Mouse (Mus musculus) bone marrow macrophage, adult 2 months (primary cell): ENCODE data around the gene Prrc2c. TPM values are rescaled to one million over a fixed set of nuclear protein-coding genes. Genes with fewer than 3 reads are reported as not detected.
A peak's percentile ranks its signal among the peaks of the same experiment; 100 is the strongest.
"Not testable (repeated sequence)": the region's sequence is repeated elsewhere in the genome, so short reads cannot be mapped to it uniquely, and the experiment has no call there.

ENCODE experiments used
- H3K27ac ChIP-seq: 2 replicates; pipeline ENCODE4 v1.5.1; 2012; ENCODE audit warnings: low read depth, low read length; ENCODE audit not compliant: insufficient read depth
- H3K4me1 ChIP-seq: 2 replicates; pipeline ENCODE4 v1.6.1; 2012; ENCODE audit warnings: low read length; ENCODE audit not compliant: control insufficient read depth, insufficient read depth
- H3K4me3 ChIP-seq: 2 replicates; pipeline ENCODE4 v1.5.1; 2012; ENCODE audit warnings: mild to moderate bottlenecking, low read length, moderate library complexity; ENCODE audit not compliant: insufficient read depth
- CTCF ChIP-seq: IDR thresholded peaks from 2 replicates; pipeline ENCODE4 v1.5.1; 2012; ENCODE audit warnings: low read depth, mild to moderate bottlenecking, low read length, moderate library complexity
- POLR2A ChIP-seq: IDR thresholded peaks from 2 replicates; pipeline ENCODE4 v1.6.1; 2012; ENCODE audit warnings: mild to moderate bottlenecking, low read depth, low read length, borderline replicate concordance
- polyA plus RNA-seq: library from polyadenylated mRNA; stranded (reverse); fragments of >200 nt; gene quantifications from 2 replicates; pipeline ENCODE4 v1.2.4, GENCODE M21; 2012; ENCODE audit not compliant: missing spikeins, insufficient read depth, insufficient read length

Gene Prrc2c
- polyA plus RNA-seq, 1 experiment: 115 TPM

- Histone ChIP-seq H3K4me1 (peaks cover 2% of the 10 kb centered on the region; the same call in 1 of the 2 replicates), H3K27ac (no peak overlapping the region), H3K4me3 (no peak overlapping the region)
- TF ChIP-seq POLR2A (no peak), CTCF (no peak)
Measured at GRCm38 (mm10) chr1:162642591-162642990, 97.8 kb downstream of the Prrc2c start.

- no peak for TF ChIP-seq CTCF
- no peak for TF ChIP-seq POLR2A
- H3K27ac ChIP-seq: no peak overlapping the region
- no peaks in the 10 kb centered on the region; the same call in 1 of the 2 replicates for H3K4me1 ChIP-seq
- no peak overlapping the region for H3K4me3 ChIP-seq
Measured at GRCm38 (mm10) chr1:162639861-162640260, 100.5 kb downstream of the Prrc2c start.

- no peak for TF ChIP-seq CTCF
- no peak for TF ChIP-seq POLR2A
- no peak within 1 kb of the TSS for H3K4me3 ChIP-seq
- no peak within 1 kb of the TSS for H3K27ac ChIP-seq
- H3K4me1 ChIP-seq: no peaks in the 10 kb centered on the region
Measured at GRCm38 (mm10) chr1:162639051-162639750, 101.2 kb downstream of the Prrc2c start, which contains the start of gene Myoc. Gene Myoc (plus strand): TSS chr1:162639155.

- Histone ChIP-seq H3K27ac (no peak overlapping the region), H3K4me3 (no peak overlapping the region), H3K4me1 (no peaks in the 10 kb centered on the region)
- TF ChIP-seq POLR2A (no peak), CTCF (no peak)
Measured at GRCm38 (mm10) chr1:162638535-162638934, 101.8 kb downstream of the Prrc2c start.

- TF ChIP-seq POLR2A (no peak), CTCF (no peak)
- Histone ChIP-seq H3K27ac (no peak overlapping the region), H3K4me3 (no peak overlapping the region), H3K4me1 (no peaks in the 10 kb centered on the region)
Measured at GRCm38 (mm10) chr1:162636516-162636915, 103.8 kb downstream of the Prrc2c start.

- not testable (repeated sequence) for H3K4me3 ChIP-seq, H3K4me1 ChIP-seq, H3K27ac ChIP-seq
Measured at GRCm38 (mm10) chr1:162635291-162635931, 104.9 kb downstream of the Prrc2c start.

GRCm38 (mm10) chr1:162628326-162628725 is 112.0 kb downstream of the Prrc2c start:
- H3K4me1 ChIP-seq: peaks cover 13% of the 10 kb centered on the region
- H3K27ac ChIP-seq, H3K4me3 ChIP-seq: not testable (repeated sequence)

- H3K4me1 ChIP-seq: peaks cover 13% of the 10 kb centered on the region
- H3K27ac ChIP-seq, H3K4me3 ChIP-seq: not testable (repeated sequence)
Measured at GRCm38 (mm10) chr1:162627821-162628220, 112.5 kb downstream of the Prrc2c start.

- Histone ChIP-seq H3K4me1 (peaks cover 13% of the 10 kb centered on the region), H3K4me3 (no peak overlapping the region), H3K27ac (peak overlapping the region; percentile 61)
- no peak for TF ChIP-seq CTCF
- no peak for TF ChIP-seq POLR2A
Measured at GRCm38 (mm10) chr1:162625229-162625628, 115.1 kb downstream of the Prrc2c start.

- TF ChIP-seq CTCF: no peak
- no peak for TF ChIP-seq POLR2A
- Histone ChIP-seq H3K4me1 (peaks cover 13% of the 10 kb centered on the region), H3K27ac (no peak overlapping the region), H3K4me3 (no peak overlapping the region)
Measured at GRCm38 (mm10) chr1:162623895-162624294, 116.5 kb downstream of the Prrc2c start.

Other genes with a start within 250 kb of the Prrc2c start
- gene Mettl13, start 192.0 kb downstream of the Prrc2c start, polyA plus RNA-seq: 6.5 and 8.2 TPM in 2 replicates
- 75.5 and 78.8 TPM in 2 replicates for gene Vamp4, start 170.0 kb downstream of the Prrc2c start, polyA plus RNA-seq
- gene Myoc, start 101.4 kb downstream of the Prrc2c start, polyA plus RNA-seq: not detected in 2 replicates
- not detected in 2 replicates for gene Myocos, start 82.3 kb downstream of the Prrc2c start, polyA plus RNA-seq
- gene Fmo4, start 73.4 kb upstream of the Prrc2c start, polyA plus RNA-seq: not detected in 2 replicates
- gene Fmo1, start 126.1 kb upstream of the Prrc2c start, polyA plus RNA-seq: not detected in 2 replicates
- not detected in 2 replicates for gene Fmo2, start 158.2 kb upstream of the Prrc2c start, polyA plus RNA-seq
- gene Fmo6, start 197.0 kb upstream of the Prrc2c start, polyA plus RNA-seq: not detected in 2 replicates
- gene Fmo3, start 244.0 kb upstream of the Prrc2c start, polyA plus RNA-seq: not detected in 2 replicates